Mouse (Mus musculus) embryonic facial prominence, embryonic 12.5 days (tissue): ENCODE data around the gene Samhd1. TPM values are rescaled to one million over a fixed set of nuclear protein-coding genes. Genes with fewer than 3 reads are reported as not detected.

Source experiments
- ATAC-seq: fragments of 200-750 bp; cut with Nextera tagmentation; 2 replicates; pipeline ENCODE4 v1.8.0; 2017; ENCODE audit not compliant: insufficient number of reproducible peaks, insufficient read depth, low FRiP score, low TSS enrichment
- H3K27ac ChIP-seq: fragments of 300-500 bp; sonication (generic); 2 replicates; pipeline ENCODE4 v1.5.1; 2016; ENCODE audit warnings: mild to moderate bottlenecking
- H3K27me3 ChIP-seq: fragments of 300-500 bp; sonication (generic); 2 replicates; pipeline ENCODE4 v1.6.1; 2016; ENCODE audit warnings: mild to moderate bottlenecking, moderate library complexity
- H3K36me3 ChIP-seq: fragments of 300-500 bp; sonication (generic); 2 replicates; pipeline ENCODE4 v1.6.1; 2016; ENCODE audit warnings: mild to moderate bottlenecking
- H3K4me1 ChIP-seq: fragments of 300-500 bp; sonication (generic); 2 replicates; pipeline ENCODE4 v1.6.1; 2016
- H3K4me2 ChIP-seq: fragments of 300-500 bp; sonication (generic); replicated peaks from 2 replicates; pipeline ENCODE4 v1.6.1; 2016; ENCODE audit warnings: mild to moderate bottlenecking, moderate library complexity
- H3K4me3 ChIP-seq: fragments of 300-500 bp; sonication (generic); 2 replicates; pipeline ENCODE4 v1.5.1; 2016; ENCODE audit warnings: mild to moderate bottlenecking
- H3K9ac ChIP-seq: fragments of 300-500 bp; sonication (generic); 2 replicates; pipeline ENCODE4 v1.6.1; 2016; ENCODE audit warnings: mild to moderate bottlenecking, moderate library complexity
- H3K9me3 ChIP-seq: fragments of 300-500 bp; sonication (generic); 2 replicates; pipeline ENCODE4 v1.6.1; 2016; ENCODE audit warnings: mild to moderate bottlenecking, moderate library complexity
- WGBS: fragments of 180-500 bp; shearing (Covaris S2); methylation state at CpG from one replicate; pipeline ENCODE4 v1.1.7; 2016; 5-methylcytosine and 5-hydroxymethylcytosine counted together
- polyA plus RNA-seq: library from polyadenylated mRNA; unstranded; fragments of >200 nt; fragmentation: Nextera tagmentation; extraction: Ambion mirVana; gene quantifications from 2 replicates; pipeline ENCODE4 v1.2.1, GENCODE M21; 2016

Samhd1 gene
- polyA plus RNA-seq, 1 experiment from 2014 or later: 26.9 TPM

- ATAC-seq: no peak
- no peaks in the 10 kb centered on the region for H3K36me3 ChIP-seq
- H3K4me1 ChIP-seq: no peaks in the 10 kb centered on the region
- WGBS: 77% methylated on average over 14 of the region's 14 CpGs
- H3K27ac ChIP-seq: no peak overlapping the region
- no peaks in the 10 kb centered on the region for H3K27me3 ChIP-seq
- H3K4me2 ChIP-seq: no peak overlapping the region
- H3K4me3 ChIP-seq: no peak overlapping the region
- H3K9ac ChIP-seq: no peak overlapping the region
- H3K9me3 ChIP-seq: no peaks in the 10 kb centered on the region
Observed at GRCm38 (mm10) chr2:157087536-157088317, 47.3 kb downstream of the Samhd1 start.

GRCm38 (mm10) chr2:157086796-157087195 is 48.3 kb downstream of the Samhd1 start, which contains the start of gene Tldc2:
Tldc2 (plus strand) TSS chr2:157087055.
- 78% methylated on average over 8 of the region's 8 CpGs for WGBS
- Histone ChIP-seq H3K4me2 (no peak within 1 kb of the TSS), H3K9ac (no peak within 1 kb of the TSS), H3K4me1 (no peaks in the 10 kb centered on the region), H3K36me3 (no peaks in the 10 kb centered on the region), H3K4me3 (no peak within 1 kb of the TSS), H3K27ac (no peak within 1 kb of the TSS), H3K27me3 (no peaks in the 10 kb centered on the region), H3K9me3 (no peaks in the 10 kb centered on the region)
- no peak for ATAC-seq

GRCm38 (mm10) chr2:157084831-157085585 is 50.1 kb downstream of the Samhd1 start:
- Histone ChIP-seq H3K27me3 (no peaks in the 10 kb centered on the region), H3K27ac (no peak overlapping the region), H3K4me1 (peaks cover 2% of the 10 kb centered on the region; the same call in 1 of the 2 replicates), H3K9me3 (no peaks in the 10 kb centered on the region), H3K36me3 (no peaks in the 10 kb centered on the region), H3K9ac (no peak overlapping the region), H3K4me2 (no peak overlapping the region), H3K4me3 (no peak overlapping the region)
- 88% methylated on average over 7 of the region's 7 CpGs for WGBS
- ATAC-seq: no peak

GRCm38 (mm10) chr2:157081960-157082359 is 53.1 kb downstream of the Samhd1 start:
- Histone ChIP-seq H3K4me2 (no peak overlapping the region), H3K9me3 (no peaks in the 10 kb centered on the region), H3K27ac (no peak overlapping the region), H3K27me3 (no peaks in the 10 kb centered on the region), H3K36me3 (no peaks in the 10 kb centered on the region), H3K4me3 (no peak overlapping the region), H3K4me1 (peaks cover 11% of the 10 kb centered on the region), H3K9ac (no peak overlapping the region)
- WGBS: 31% methylated on average over 7 of the region's 7 CpGs
- no peak for ATAC-seq

- 94% methylated on average over 8 of the region's 8 CpGs for WGBS
Observed at GRCm38 (mm10) chr2:157081331-157081730, 53.7 kb downstream of the Samhd1 start.

GRCm38 (mm10) chr2:157079701-157080180 is 55.3 kb downstream of the Samhd1 start:
- Histone ChIP-seq H3K4me2 (peak overlapping the region; percentile 89), H3K36me3 (no peaks in the 10 kb centered on the region), H3K27me3 (no peaks in the 10 kb centered on the region), H3K9ac (peak overlapping the region; percentile 98), H3K9me3 (no peaks in the 10 kb centered on the region), H3K27ac (peak overlapping the region; percentile 98), H3K4me1 (peaks cover 33% of the 10 kb centered on the region), H3K4me3 (peak overlapping the region; percentile 96)
- WGBS: 8% methylated on average over 16 of the region's 16 CpGs
- ATAC-seq: no peak

More at GRCm38 (mm10) chr2:157081331-157081730, 53.7 kb downstream of the Samhd1 start:
- peaks cover 17% of the 10 kb centered on the region for H3K4me1 ChIP-seq
- ATAC-seq: no peak
- no peaks in the 10 kb centered on the region for H3K9me3 ChIP-seq
- H3K4me2 ChIP-seq: no peak overlapping the region
- H3K4me3 ChIP-seq: no peak overlapping the region
- H3K27me3 ChIP-seq: no peaks in the 10 kb centered on the region
- H3K27ac ChIP-seq: no peak overlapping the region
- no peaks in the 10 kb centered on the region for H3K36me3 ChIP-seq
- H3K9ac ChIP-seq: no peak overlapping the region

DNA sequence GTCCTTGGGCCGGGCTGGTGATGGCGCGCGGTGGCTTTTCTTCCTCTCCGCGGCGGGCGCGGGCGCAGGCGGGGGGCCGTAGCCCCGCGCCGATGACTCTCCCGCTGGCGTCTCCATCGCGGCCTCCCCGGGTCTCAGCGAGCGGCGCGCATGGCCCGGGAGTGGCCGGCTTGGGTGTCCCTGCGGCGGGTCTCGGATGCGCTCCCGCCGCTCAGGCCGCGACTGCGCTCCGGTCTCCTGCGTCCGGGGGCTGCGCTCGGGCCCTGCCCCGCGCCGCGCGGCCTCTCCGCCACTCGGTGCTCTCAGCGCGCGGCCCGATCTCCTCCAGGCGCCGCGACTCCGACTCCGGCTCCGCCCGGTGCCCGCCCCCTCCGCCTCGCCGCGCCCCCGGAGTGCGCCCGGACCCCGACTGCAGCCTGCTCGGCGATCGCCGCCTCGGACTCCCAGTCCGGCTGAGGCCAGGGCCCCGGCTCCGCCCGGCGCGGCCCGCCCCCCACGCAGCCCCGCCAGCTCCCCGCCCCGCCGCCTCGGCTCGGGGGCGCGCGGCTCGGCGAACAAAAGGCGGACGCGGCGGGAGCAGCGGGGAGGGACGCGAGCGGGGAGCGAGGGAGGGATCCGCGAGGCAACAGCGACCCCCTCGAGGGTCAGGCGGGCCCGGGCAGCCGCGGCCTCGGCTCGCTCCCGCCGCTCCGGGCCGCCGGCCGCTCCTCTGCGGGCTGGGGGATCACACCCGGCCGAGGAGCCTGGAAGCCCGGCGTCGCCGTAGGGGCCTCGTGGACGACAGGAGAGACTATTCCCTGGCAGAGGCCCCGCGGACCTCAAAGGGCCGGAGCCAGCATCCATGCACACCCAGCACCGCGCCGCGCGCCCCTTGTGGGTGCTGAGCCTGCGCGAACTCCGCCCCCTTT is 56.0 kb downstream of the Samhd1 start, which contains the start of gene Soga1:
Gene Soga1, minus strand, starts transcription at position 462 of the 908 bp plus-strand sequence.
- Histone ChIP-seq H3K27me3 (no peaks in the 10 kb centered on the region), H3K4me2 (peak within 1 kb of the TSS; percentile 89), H3K9ac (peak within 1 kb of the TSS; percentile 98), H3K36me3 (no peaks in the 10 kb centered on the region), H3K27ac (peak within 1 kb of the TSS; percentile 98), H3K4me1 (peaks cover 40% of the 10 kb centered on the region), H3K9me3 (no peaks in the 10 kb centered on the region), H3K4me3 (peak within 1 kb of the TSS; percentile 96)
- under 1% methylated on average over 78 of the region's 136 CpGs for WGBS
- ATAC-seq: peak; percentile 84

DNA sequence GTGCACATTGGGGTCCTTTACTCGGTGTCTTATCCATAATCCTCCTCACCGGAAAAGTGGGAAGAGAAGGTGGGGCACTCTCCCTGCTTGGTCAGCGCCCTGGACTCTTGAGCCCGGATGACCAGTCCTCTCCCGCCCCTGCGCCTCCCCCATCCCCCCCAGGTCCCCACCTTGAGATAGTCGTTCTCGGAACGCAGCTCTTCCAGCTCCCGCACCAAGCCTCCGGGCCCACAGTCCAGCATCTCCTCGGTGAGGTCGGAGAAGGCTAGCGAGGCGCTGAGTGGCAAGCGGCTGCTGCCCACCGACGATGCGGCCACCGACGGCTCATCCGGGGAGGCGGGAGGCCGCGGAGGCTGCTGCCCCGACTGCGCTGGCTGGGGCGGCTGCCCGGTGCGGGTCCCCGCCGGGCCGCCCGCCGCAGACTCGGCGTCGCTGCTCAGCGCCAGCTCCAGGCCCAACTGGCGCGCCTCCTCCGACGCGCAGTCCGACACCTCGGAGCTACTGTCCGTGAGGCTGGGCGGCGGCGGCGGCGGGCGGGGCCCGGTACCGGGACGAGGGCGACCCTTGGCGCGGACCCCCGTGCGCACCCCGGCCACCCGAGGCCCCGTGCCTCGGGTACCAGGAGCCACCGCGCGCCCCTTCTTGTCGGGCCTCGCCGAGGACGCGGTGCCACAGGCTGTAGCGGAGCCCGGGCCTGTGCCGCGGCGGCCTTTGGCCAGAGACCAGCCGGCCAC is 56.8 kb downstream of the Samhd1 start:
- no peaks in the 10 kb centered on the region for H3K27me3 ChIP-seq
- H3K9ac ChIP-seq: peak overlapping the region; percentile 98
- ATAC-seq: no peak; the same call in 1 of the 2 replicates
- H3K4me3 ChIP-seq: peak overlapping the region; percentile 96
- H3K4me2 ChIP-seq: peak overlapping the region; percentile 89
- peaks cover 4% of the 10 kb centered on the region for H3K36me3 ChIP-seq
- peak overlapping the region; percentile 98 for H3K27ac ChIP-seq
- WGBS: under 1% methylated on average over 70 of the region's 79 CpGs
- H3K9me3 ChIP-seq: no peaks in the 10 kb centered on the region
- H3K4me1 ChIP-seq: peaks cover 48% of the 10 kb centered on the region

- peaks cover 54% of the 10 kb centered on the region for H3K4me1 ChIP-seq
- H3K36me3 ChIP-seq: peaks cover 10% of the 10 kb centered on the region
- H3K27me3 ChIP-seq: no peaks in the 10 kb centered on the region
- peak overlapping the region; percentile 98 for H3K9ac ChIP-seq
- no peak for ATAC-seq
- peak overlapping the region; percentile 98 for H3K27ac ChIP-seq
- WGBS: under 1% methylated on average over 15 of the region's 15 CpGs
- peak overlapping the region; percentile 89 for H3K4me2 ChIP-seq
- no peaks in the 10 kb centered on the region for H3K9me3 ChIP-seq
- peak overlapping the region; percentile 96 for H3K4me3 ChIP-seq
Observed at GRCm38 (mm10) chr2:157077641-157078058, 57.4 kb downstream of the Samhd1 start.

DNA sequence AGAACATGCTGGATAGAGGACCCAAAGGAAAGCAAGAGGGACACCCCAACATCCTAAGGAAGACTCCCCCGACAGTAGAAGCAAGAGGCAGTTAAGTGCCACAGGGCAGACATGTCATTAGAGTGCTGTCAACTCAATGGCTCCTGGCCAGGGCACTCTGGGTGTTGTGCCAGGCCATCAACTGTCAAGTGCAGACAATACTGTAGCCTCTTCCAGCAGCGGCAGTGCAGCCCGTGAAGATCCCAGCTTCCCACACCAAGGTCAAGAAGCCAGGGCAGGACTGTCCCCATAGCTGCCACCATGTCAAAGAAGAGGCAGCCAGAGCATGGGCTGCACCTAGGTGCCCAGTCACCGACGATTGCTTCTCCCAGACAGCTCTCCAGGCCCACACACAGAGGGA is 57.9 kb downstream of the Samhd1 start:
- H3K27ac ChIP-seq: no peak overlapping the region
- peak overlapping the region; percentile 89 for H3K4me2 ChIP-seq
- no peak for ATAC-seq
- peak overlapping the region; percentile 98 for H3K9ac ChIP-seq
- WGBS: 32% methylated on average over 5 of the region's 5 CpGs
- peaks cover 59% of the 10 kb centered on the region for H3K4me1 ChIP-seq
- peaks cover 13% of the 10 kb centered on the region for H3K36me3 ChIP-seq
- H3K4me3 ChIP-seq: peak overlapping the region; percentile 96
- no peaks in the 10 kb centered on the region for H3K9me3 ChIP-seq
- no peaks in the 10 kb centered on the region for H3K27me3 ChIP-seq
